Mouse (Mus musculus) liver, postnatal 0 days (tissue): ENCODE data around the gene Gm16253.

Experiments used
- CTCF ChIP-seq: sonication (generic); IDR thresholded peaks from 2 replicates; pipeline ENCODE4 v1.5.1; 2016; ENCODE audit warnings: antibody characterized with exemption, low read depth
- EP300 ChIP-seq: IDR thresholded peaks from 2 replicates; pipeline ENCODE4 v1.6.1; 2016; ENCODE audit warnings: antibody characterized with exemption, low read depth, mild to moderate bottlenecking

DNA sequence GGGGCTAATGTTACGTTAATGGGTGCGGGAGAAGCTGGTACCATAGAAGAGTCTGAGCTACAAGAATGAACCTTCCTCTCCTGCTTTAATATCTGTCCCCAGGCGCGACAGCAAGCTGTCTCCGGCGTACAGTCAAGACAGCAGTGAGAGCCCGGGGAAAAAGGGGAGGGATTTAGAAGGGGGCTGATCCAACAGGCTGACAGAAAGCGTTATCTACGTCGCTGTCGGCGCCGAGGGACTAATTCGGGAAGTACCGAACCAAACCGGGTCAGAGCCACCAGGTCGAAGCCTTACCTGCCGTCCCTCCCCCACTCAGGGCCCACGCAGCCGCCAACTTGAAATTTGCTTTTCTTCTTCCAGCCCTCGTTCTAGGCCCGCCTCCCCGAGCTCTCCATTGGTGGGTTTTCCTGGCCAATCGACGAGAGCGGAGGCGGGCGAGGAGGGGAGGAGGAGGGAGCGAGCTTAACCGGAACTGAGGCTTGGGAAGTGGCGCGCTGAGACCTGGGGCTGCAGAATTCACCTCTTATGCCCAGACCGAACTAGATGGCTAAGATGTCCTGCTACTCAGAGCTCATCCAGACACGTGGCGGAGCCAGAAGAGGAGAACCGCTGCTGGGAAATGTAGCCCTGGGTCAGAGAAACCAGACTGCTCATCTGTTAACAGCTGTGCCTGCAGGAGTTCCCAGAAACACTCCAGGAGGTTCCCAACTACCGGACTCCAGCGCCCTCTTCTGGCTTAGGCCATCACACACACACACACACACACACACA lies 17.2 kb downstream of the Gm16253 start, which contains the start of gene Polr3gl:
- TF ChIP-seq CTCF = peak; percentile 29
- TF ChIP-seq EP300 = no peak
